Mouse (Mus musculus): ENCODE data around the gene Wdr46.

The Wdr46 gene

DNA sequence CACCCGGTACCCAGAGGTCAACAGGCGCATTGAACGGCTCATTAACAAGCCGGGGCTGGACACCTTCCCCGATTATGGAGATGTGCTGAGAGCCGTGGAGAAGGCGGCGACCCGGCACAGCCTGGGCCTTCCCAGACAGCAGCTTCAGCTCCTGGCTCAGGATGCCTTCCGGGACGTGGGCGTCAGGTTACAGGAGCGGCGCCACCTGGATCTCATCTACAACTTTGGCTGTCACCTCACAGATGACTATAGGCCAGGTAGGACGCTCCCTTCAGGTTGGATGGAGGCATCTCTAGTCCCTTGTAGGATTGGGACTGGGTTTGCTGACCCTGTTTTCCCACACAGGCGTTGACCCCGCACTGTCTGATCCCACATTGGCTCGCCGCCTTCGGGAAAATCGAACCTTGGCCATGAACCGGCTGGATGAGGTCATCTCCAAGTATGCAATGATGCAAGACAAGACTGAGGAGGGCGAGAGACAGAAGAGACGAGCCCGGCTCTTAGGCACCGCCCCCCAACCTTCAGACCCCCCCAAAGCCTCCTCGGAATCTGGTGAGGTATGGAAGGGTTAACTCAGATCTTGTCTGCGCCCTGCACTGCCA, 28.5 kb upstream of the Wdr46 start:
- no peak for DNase-seq

- DNase-seq, result no peak
Observed at GRCm38 (mm10) chr17:33913264-33913663, 27.2 kb upstream of the Wdr46 start.

GRCm38 (mm10) chr17:33913905-33914304, 26.6 kb upstream of the Wdr46 start:
- no peak for DNase-seq

DNA sequence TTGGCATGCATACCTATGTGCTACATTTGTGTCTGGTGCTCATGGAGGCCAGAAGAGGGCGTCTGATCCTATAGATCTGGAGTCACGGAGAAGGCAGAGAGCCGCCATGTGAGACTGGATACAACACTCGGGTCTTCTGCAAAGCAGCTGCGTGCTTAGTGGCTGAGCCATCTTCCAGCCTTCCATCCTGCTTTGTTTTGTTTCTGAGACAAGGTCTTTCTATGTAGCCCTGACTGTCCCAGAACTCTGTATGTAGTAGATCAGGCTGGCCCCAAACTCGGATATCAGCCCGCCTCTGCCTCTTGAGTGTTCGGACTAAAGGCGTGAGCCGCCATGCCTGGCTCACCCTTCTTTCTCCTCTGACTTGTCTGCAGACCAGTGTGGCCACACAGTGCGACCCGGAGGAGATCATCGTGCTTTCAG, 25.5 kb upstream of the Wdr46 start:
- DNase-seq, result no peak

- DNase-seq, result peak; percentile 95
Observed at GRCm38 (mm10) chr17:33915671-33916250, 24.7 kb upstream of the Wdr46 start, which contains the start of the genes Tapbp and Zbtb22. TSS of gene Tapbp (plus strand) at chr17:33915899. TSS of gene Zbtb22 (plus strand) at chr17:33915904.

GRCm38 (mm10) chr17:33916294-33916693, 24.2 kb upstream of the Wdr46 start:
- peak; percentile 89 for DNase-seq

DNA sequence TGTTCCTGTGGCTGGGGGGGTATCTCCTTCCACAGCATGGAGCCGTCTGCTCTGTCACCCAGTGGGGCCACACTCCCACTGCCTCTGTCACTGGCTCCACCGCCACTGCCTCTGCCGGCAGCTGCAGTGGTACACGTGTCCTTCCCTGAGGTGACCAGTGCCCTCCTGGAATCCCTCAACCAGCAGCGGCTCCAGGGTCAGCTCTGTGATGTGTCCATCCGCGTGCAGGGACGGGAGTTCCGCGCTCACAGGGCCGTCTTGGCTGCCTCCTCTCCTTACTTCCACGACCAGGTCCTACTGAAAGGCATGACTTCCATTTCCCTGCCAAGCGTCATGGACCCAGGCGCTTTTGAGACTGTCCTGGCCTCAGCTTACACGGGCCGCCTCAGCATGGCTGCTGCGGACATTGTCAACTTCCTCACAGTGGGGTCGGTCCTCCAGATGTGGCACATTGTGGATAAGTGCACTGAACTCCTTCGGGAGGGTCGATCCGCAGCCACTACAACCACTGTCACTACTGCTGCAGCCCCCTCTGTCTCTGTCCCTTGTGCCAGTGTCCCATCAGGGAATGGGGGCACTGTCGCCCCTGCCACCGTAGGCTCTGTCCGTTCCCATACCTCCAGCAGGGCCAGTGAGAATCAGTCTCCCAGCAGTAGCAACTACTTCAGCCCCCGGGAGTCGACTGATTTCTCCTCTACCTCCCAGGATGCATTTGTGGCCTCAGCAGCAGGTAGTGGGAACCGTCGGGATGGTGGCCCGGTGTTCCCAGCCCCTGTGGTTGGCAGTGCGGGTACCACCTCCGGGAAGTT, 23.4 kb upstream of the Wdr46 start:
- DNase-seq, result peak; percentile 32

DNA sequence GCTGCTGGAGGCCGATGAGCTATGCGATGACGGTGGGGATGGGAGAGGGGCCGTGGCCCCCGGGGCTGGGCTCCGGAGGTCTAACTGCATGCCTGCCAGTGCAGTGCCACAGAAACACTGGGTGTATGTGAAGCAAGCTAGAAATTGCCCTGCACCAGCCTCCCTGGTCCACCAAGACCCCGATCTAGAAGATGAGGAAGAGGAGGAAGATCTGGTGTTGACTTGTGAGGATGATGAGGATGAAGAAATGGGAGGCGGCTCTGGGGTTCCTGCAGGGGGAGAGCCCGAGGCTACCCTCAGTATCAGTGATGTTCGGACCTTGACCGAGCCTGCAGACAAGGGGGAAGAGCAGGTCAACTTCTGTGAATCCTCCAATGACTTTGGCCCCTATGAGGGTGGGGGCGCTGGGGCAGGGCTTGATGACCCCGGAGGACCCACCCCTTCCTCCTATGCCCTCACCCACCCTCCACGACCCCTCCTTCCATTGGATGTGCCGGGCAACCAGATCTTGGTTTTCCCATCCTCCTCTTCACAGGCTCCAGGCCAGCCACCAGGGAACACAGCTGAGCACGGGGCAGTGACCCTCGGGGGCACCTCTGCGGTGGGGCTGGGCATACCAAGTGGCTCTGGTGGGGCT, 22.7 kb upstream of the Wdr46 start:
- DNase-seq, result peak; percentile 18

GRCm38 (mm10) chr17:33918293-33919203, 21.9 kb upstream of the Wdr46 start:
- no peak for DNase-seq

GRCm38 (mm10) chr17:33919351-33920281, 20.8 kb upstream of the Wdr46 start:
- peak; percentile 79 for DNase-seq

- peak; percentile 90 for DNase-seq
Observed at GRCm38 (mm10) chr17:33920282-33921097, 20.0 kb upstream of the Wdr46 start.

DNA sequence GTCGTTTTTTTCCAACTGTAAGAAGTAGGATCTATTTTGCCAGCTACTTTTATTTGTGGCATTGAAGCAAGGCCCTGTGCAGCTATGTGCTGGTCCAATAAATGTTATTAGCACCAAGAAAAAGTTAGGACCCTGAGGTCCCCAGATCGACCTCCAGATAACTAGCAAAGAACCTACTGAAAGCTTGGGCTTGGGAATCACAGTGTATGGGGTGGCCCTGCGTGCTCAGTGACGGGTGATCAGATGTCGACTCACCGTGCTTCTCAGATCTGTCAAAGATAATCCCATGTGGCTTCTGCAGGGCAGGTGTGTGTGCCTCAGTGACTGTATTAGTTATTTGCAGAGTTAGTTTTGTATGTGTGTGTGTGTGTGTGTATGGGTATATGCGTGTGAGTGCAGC, 19.1 kb upstream of the Wdr46 start:
- DNase-seq, result no peak

GRCm38 (mm10) chr17:33924577-33925283, 15.7 kb upstream of the Wdr46 start:
- DNase-seq, result peak; percentile 64

DNA sequence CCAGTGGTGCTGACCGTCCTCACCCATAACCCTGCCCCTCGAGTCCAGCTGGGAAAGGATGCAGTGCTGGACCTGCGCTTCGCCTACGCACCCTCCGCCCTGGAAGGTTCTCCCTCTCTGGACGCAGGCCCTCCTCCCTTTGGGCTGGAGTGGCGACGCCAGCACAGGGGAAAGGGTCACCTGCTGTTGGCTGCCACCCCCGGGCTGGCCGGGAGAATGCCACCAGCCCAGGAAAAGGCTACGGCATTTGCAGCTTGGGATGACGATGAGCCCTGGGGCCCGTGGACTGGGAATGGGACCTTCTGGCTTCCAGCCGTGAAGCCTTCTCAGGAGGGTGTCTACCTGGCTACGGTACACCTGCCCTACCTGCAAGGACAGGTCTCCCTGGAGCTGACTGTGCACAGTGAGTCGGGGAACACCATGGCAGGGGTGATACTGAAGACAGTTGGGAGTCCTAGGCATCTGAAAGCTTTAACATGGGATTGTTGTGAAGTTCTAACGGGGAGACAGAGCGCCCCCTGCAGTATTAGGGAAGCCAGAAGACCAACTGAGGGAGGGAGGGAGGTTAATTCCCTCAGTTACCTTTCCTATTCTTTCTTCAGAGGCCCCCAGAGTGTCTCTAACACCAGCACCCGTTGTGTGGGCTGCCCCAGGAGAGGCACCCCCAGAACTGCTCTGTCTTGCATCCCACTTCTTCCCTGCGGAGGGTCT, 14.9 kb upstream of the Wdr46 start:
- DNase-seq, result no peak

GRCm38 (mm10) chr17:33926207-33926932, 14.1 kb upstream of the Wdr46 start:
- DNase-seq, result no peak

DNA sequence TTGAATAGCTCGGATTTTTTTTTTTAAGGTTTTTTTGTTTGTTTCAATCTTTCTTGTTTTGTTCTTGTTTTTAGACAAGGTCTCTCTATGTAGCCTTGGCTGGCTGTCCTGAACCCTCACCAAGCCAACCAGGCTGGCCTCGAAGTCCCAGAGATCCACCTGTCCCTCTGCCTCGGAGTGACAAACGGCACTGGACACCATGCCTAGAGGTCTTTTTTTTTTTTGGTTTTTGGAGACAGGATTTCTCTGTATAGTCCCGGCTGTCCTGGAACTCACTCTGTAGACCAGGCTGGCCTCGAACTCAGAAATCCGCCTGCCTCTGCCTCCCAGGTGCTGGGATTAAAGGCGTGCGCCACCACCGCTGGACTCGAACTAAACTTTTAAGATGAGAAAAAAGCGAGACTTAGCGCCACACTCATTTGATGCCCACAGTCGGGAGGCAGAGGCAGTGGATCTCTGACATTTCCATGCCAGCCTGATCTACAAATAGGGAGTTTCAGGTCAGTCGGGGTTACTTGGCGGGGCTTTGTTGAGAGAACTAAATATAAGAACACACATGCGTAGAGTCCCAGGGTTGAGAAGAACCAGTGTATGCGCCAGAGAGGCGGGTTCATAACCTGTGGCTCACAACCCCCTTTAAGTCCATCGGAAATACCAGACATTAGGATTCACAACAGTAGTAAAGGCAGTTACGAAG, 12.1 kb upstream of the Wdr46 start:
- DNase-seq, result no peak
